Mouse (Mus musculus) ES-Bruce4 (cell line): ENCODE measurements around the gene Bcl2.

Source experiments
- CTCF ChIP-seq: IDR thresholded peaks from one replicate; pipeline ENCODE4 v1.8.1; 2011; ENCODE audit warnings: low read depth, low read length
- POLR2A ChIP-seq: IDR thresholded peaks from one replicate; pipeline ENCODE4 v1.8.1; 2011; ENCODE audit warnings: low read length; ENCODE audit not compliant: insufficient read depth

DNA sequence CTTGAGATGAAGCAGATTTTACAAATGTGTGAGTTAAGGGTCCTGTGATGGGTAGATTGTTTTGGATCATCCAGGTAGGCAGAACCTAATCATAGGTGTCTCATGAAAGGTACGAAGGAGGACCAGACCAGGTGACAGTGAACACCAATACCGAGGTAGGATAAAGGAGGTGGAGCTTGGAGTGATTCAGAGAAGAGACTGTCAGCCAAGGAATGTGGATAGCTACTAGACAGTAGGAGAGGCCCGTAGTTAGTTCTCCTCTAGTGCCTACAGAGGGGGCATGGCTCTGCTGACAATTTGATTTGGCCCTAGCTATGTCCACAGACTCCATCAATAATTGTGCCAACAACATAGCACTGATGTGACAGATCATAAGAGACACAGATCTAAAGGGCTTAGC, 188.0 kb downstream of the Bcl2 start:
- TF ChIP-seq CTCF (no peak), POLR2A (no peak)
